Mouse (Mus musculus) heart, embryonic 10.5 days (tissue): ENCODE measurements around the gene Fam111a. TPM values are rescaled to one million over a fixed set of nuclear protein-coding genes. Genes with fewer than 3 reads are reported as not detected.

Source experiments
- polyA plus RNA-seq: library from polyadenylated mRNA; unstranded; fragments of >200 nt; fragmentation: Nextera tagmentation; extraction: Ambion mirVana; gene quantifications from 2 replicates; pipeline ENCODE4 v1.2.1, GENCODE M21; 2016

The Fam111a gene
- polyA plus RNA-seq, 1 experiment from 2014 or later: 21.3 TPM

Other genes starting within 250 kb of the Fam111a start
- not detected in 2 replicates for gene Olfr1436, start 246.6 kb upstream of the Fam111a start, polyA plus RNA-seq
- gene Olfr1437, start 220.6 kb upstream of the Fam111a start, polyA plus RNA-seq: not detected in 2 replicates
- not detected in 2 replicates for gene Olfr1438-ps1, start 209.8 kb upstream of the Fam111a start, polyA plus RNA-seq
- gene Olfr1440, start 158.5 kb upstream of the Fam111a start, polyA plus RNA-seq: not detected in 2 replicates
- gene Olfr1441, start 128.3 kb upstream of the Fam111a start, polyA plus RNA-seq: not detected in 2 replicates
- gene Pfpl, start 117.8 kb upstream of the Fam111a start, polyA plus RNA-seq: not detected in 2 replicates
- gene Mpeg1, start 85.0 kb upstream of the Fam111a start, polyA plus RNA-seq: 0.05 TPM in 1 of 2 replicates, not detected in the other
- 0.91 and 2.9 TPM in 2 replicates for gene Dtx4, start 44.3 kb upstream of the Fam111a start, polyA plus RNA-seq
- gene Gm4952, start 54.2 kb downstream of the Fam111a start, polyA plus RNA-seq: 0.10 and 0.17 TPM in 2 replicates
- gene Glyat, start 87.6 kb downstream of the Fam111a start, polyA plus RNA-seq: not detected in 2 replicates
- not detected in 2 replicates for gene Olfr1442, start 124.7 kb downstream of the Fam111a start, polyA plus RNA-seq
- gene Olfr1443, start 132.4 kb downstream of the Fam111a start, polyA plus RNA-seq: not detected in 2 replicates
- not detected in 2 replicates for gene Keg1, start 150.0 kb downstream of the Fam111a start, polyA plus RNA-seq
- gene Cntf, start 219.9 kb downstream of the Fam111a start, polyA plus RNA-seq: 0.70 and 1.1 TPM in 2 replicates